Mouse (Mus musculus) heart, adult 2 months (tissue): ENCODE results near the gene Ercc1.

Experiments used
- CTCF ChIP-seq: fragments of 200-600 bp; IDR thresholded peaks from 2 replicates; pipeline ENCODE4 v1.8.1; 2022; ENCODE audit warnings: antibody characterized with exemption, mild to moderate bottlenecking, moderate library complexity
- EP300 ChIP-seq: fragments of 200-500 bp; IDR thresholded peaks from 2 replicates; pipeline ENCODE4 v1.6.1; 2011; ENCODE audit warnings: low read depth, low read length, control low read depth; ENCODE audit not compliant: insufficient read depth
- POLR2A ChIP-seq: fragments of 200-500 bp; IDR thresholded peaks from 2 replicates; pipeline ENCODE4 v1.6.1; 2011; ENCODE audit warnings: mild to moderate bottlenecking, low read depth, low read length, control low read depth; ENCODE audit not compliant: insufficient read depth

GRCm38 (mm10) chr7:19308454-19309277 lies 35.9 kb upstream of the Ercc1 start:
- peak; percentile 50 for TF ChIP-seq CTCF
- peak; percentile 86; the same call in 1 of the 2 replicates for TF ChIP-seq POLR2A
- peak; percentile 56; the same call in 1 of the 2 replicates for TF ChIP-seq EP300
